Mouse (Mus musculus) monocyte, adult 5-6 weeks (primary cell): ENCODE data around the gene Mief1. TPM values are rescaled to one million over a fixed set of nuclear protein-coding genes. Genes with fewer than 3 reads are reported as not detected.

Experiments
- ATAC-seq: fragments of 153-309, 156-312 bp; replicated peaks from 2 replicates; pipeline ENCODE4 v1.8.0; 2017; ENCODE audit warnings: mild to moderate bottlenecking; ENCODE audit not compliant: low TSS enrichment, insufficient number of reproducible peaks, severe bottlenecking, poor library complexity, low FRiP score
- total RNA-seq: library from RNA; stranded (forward); fragments of 200-1000, 200-491, 200-594 nt; gene quantifications from 3 replicates; pipeline ENCODE4 v1.2.3, GENCODE M21; 2017

Gene Mief1
- total RNA-seq, result 28.7 to 38.2 TPM (median 29.9 TPM) in 3 replicates

- peak; percentile 96 for ATAC-seq
These were observed at the start of gene Mief1 for GRCm38 (mm10) chr15:80233733-80234509. TSS of gene Mief1 (plus strand) at chr15:80234018.

DNA sequence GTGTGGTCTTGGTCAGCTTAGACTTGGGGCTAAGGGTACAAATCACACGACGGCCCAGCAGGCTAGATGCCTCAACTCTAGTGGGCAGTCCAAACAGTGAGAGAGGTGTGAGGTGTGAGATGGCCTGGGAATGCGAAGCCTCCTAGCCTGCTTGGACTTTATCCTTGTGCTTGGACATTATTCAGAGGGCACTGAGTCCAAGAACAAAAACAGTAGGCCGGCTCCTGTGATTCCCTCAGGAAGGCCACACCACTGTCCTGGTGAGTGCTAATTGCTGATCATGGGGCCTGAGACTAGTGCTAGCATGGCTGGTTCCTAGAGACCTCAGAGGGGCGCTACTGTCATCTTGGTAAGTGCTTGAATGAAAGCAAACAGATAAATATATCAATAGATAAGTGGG is 44.9 kb upstream of the Mief1 start:
- ATAC-seq, result no peak

DNA sequence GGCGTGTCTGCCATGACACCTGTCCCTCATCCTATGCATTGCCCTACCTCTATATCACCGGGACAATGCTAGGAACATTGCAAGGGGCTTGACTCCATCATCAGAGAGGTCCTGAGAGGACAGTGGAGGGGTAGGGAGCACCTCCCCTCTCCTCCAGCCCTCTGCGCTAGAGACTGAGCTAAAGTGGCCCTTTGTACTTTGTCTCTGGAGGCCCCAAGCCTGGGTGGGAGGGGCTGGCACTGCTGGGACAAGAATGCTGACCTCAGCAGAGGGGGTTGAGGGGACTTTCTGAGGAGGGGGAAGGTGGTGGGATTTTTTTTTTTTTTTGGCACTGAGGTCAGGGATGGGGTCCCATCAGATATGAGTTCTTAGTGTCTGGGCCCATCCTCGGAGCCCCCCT is 43.7 kb upstream of the Mief1 start:
- no peak for ATAC-seq

DNA sequence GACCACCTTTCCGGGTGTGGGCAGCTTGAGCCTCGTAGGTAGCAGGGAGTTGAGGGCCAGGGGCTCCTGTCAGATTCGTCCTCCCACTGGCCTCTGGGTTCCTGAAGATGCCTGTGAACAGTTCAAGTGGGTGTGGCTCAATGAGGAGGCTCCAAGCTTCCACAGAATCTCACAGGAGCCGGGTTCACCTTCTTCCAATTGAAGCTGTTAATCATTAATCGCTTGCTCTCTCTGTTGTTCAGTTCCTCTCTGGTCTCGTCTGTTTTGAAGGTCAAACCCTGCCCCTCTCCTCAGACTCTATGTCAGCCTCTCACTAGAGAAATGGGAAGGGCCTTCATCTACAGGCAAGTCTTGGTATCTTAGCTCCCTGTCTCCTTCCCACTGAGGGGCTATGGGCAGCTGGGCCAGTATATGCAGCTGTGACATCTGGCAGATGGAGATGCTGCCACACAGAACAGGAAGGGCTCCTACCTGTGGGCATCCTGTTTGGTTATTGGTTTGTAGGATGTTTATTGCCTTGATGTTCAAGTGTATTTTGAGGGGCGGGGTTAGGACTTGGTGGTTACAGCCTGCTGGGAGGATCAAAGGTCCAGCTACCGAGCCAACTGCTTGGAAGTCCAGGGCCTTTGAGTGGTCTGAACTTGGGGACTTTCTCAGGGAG is 42.1 kb upstream of the Mief1 start:
- ATAC-seq, result no peak

- ATAC-seq, result no peak
These were observed 41.6 kb upstream of the Mief1 start for GRCm38 (mm10) chr15:80192246-80192585.

GRCm38 (mm10) chr15:80192847-80193246 is 41.0 kb upstream of the Mief1 start:
- no peak for ATAC-seq

DNA sequence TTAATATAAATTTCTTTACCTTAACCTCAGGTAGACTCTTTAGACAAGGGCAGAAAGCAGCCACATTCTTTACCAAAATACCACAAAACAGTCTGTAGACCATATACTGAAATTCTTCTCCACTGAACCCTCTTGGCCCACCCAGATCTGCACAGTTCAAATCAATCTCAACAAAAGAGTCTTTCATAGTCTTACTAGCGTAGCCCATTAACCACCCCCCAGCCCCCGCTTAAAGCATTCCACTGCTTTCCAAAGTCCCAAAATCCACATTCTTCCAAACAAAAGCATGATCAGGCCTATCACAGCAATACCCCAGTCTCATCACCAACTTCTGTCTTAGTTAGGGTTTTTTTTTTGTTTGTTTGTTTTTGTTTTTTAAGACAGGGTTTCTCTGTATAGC is 34.3 kb upstream of the Mief1 start:
- no peak for ATAC-seq

DNA sequence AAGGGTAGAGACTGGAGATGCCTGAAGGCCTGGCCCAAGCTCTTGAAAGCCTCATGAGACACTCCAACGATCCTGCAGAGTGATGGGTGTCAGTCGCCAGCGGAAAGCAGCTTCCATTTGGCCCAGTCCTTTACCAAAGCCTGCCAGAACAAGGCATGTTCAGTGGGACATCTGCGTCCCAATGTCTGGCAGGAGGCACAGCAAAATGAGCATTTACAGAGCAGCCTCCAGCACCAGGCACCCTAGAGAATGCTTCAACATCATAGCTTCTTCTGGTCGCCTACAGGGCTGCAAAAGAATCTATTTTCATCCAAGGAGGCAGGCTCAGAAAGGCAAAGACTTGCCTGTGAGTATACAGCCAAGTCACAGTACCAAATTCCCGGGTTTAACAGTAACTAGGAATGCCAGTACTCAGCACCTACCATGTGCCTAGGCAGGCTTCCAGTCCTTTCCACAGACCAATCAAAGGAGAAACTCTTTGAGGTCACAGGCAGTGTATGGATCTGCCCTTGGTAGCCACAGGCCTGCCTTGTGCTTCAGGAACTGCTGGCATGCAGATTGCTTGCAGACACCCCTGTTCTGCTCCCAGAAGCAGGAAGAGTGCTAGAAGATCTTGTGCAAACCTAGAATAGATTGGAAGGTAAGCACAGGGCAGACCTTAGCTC is 31.6 kb upstream of the Mief1 start:
- no peak for ATAC-seq

DNA sequence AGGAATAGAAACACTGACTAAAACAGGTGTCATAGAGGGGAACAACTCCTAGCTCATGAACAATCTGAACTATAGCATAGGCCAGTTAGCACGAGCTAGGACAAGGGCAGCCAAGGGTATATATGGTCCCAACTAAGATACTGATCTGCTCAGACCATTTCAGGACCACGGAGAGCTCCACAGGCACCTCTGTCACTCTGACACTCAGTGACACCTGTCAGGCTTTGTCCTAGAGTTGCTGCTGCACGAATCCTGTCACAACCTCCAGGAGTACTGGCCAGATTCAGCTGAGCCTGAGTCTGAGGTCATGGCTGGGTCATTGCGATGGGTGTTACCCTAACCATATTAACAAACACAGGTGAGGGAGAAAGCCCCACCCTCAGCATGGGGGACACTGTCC is 30.4 kb upstream of the Mief1 start:
- ATAC-seq, result no peak

- no peak for ATAC-seq
These were observed 27.7 kb upstream of the Mief1 start for GRCm38 (mm10) chr15:80206057-80206565.

DNA sequence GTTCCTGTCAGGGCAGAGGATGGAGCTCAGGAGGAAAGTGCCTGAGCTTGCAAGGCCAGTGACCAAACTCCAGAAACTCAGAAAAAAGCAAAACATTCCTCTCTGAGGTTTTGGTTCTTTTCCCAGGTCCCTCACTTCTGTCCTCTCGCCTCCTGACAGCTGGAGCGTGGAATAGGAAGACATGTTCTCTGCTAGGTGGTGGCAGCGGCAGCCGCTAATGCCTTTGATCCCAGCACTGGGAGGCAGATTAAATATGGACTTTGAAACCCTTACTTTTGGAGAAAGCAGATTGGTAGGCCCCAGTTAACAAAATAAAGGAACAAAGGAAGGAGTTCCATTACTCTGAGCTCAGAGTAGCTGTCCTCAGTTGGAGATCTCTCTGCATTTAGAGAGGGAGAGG is 25.4 kb upstream of the Mief1 start:
- no peak for ATAC-seq

DNA sequence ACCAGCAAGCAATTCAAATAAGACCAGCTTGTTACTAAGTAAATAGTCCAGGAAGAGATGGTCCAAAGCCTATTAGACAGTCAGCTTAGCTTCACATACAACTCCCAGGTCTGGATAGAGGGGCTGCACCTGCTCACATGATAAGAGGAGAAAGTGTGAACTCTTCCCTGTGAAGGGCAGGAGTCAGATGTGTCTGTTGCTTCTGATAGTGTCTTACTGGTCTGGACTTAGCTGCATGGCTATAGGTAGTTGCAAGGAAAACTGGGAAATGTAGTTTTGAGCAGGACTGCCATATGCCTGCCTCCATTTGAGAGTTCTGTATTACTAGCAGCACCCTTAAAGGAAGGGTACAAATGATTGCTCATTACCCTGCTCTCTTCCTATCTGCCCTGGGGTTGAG is 20.1 kb upstream of the Mief1 start:
- ATAC-seq, result no peak

GRCm38 (mm10) chr15:80215716-80216479 is 17.9 kb upstream of the Mief1 start:
- ATAC-seq, result no peak

DNA sequence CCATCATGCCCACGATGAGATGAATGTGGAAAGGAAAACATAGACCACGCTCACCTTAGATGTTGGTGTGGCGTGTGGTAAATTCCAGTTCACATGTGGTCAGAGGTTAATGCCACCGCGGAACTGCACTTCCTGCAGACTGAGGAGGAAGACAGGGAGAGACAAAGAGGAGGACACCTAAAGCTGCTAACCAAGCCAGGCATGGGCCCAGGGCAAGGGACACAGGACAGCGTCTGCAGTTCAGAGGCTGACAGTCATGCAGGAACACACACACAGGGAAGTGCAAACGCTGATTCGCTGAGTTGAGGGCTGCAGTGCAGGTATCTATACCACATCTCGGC is 17.4 kb upstream of the Mief1 start:
- ATAC-seq, result no peak

DNA sequence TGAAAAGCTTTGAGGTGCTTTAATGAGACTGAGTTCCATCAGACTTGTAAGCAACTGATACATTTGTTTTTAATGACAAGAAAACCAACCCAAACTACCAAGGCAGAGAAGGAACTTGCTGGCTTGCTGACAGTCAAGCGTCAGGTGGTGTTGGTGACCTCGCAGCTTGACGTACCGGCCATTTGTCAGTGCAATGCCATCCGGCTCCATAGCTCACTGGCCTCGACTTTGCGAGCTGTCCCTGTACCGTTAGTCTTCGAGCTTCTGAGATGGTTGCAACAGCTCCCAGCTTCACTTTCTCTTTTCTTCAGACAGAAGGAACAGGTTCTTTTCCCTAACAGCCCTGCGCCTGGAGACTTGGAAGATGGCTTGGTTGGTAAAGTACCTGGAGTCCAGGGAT is 16.3 kb upstream of the Mief1 start:
- ATAC-seq, result no peak

DNA sequence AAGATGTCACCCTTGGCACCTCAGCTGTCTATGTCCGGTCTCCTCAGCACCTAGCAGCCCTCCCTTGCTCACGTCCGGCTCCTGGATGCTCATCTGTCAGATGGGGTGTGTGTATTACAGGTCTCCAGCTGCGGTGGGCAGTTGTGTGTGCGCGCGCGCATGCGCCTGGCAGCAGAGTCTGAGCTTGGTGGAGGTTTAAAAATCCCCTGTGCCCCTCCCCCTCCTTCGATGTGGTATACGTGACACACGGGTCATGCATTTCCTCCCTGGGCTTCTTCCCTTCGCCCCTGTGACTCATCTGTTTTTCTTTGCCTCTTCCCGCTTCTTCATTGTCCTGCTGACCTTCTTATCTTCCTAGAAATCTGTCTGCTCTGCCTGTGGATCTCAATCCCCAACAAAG is 14.6 kb upstream of the Mief1 start:
- peak; percentile 58 for ATAC-seq

- ATAC-seq, result 0 out of 2 replicates have a peak, but pooled peaks have one; percentile 6
These were observed 13.8 kb upstream of the Mief1 start for GRCm38 (mm10) chr15:80219705-80220657.

DNA sequence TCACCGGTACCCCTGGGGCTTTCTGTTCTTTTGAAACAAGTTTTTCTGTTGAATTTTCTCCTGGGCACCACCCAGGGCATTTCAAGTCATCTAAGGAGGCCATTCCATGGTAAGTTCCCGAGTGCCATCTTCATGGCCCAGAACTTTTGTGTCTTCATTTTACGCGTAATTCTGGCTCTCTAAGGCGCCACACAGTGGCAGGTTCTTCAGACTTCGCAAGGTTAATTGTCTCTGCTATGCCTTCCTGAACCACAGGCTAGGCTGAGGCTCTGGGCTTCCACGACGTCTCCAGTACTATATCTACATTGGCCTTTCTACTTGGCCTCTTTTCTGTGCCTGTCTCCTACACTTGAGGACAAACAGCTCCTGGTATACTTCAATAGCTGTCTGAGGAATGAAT is 12.8 kb upstream of the Mief1 start:
- no peak for ATAC-seq
